Mouse (Mus musculus) kidney, embryonic 14.5 days (tissue): ENCODE measurements around the gene Pfkfb3. TPM values are rescaled to one million over a fixed set of nuclear protein-coding genes. Genes with fewer than 3 reads are reported as not detected.

Experiments
- ATAC-seq: fragments of 200-750 bp; cut with Nextera tagmentation; 2 replicates; pipeline ENCODE4 v1.8.0; 2017; ENCODE audit warnings: moderate number of reproducible peaks, mild to moderate bottlenecking, moderate TSS enrichment, moderate library complexity; ENCODE audit not compliant: low FRiP score, low TSS enrichment
- H3K27ac ChIP-seq: fragments of 300-500 bp; sonication (generic); 2 replicates; pipeline ENCODE4 v1.5.1; 2014; ENCODE audit warnings: low read depth, mild to moderate bottlenecking, low read length, moderate library complexity, mixed read lengths
- H3K27me3 ChIP-seq: fragments of 300-500 bp; sonication (generic); 2 replicates; pipeline ENCODE4 v1.6.1; 2014; ENCODE audit warnings: mild to moderate bottlenecking, low read length; ENCODE audit not compliant: control insufficient read depth, insufficient read depth
- H3K36me3 ChIP-seq: fragments of 300-500 bp; sonication (generic); 2 replicates; pipeline ENCODE4 v1.6.1; 2014; ENCODE audit warnings: low read length, mixed read lengths; ENCODE audit not compliant: control insufficient read depth, insufficient read depth
- H3K4me1 ChIP-seq: fragments of 300-500 bp; sonication (generic); 2 replicates; pipeline ENCODE4 v1.6.1; 2014; ENCODE audit warnings: low read length, mixed read lengths; ENCODE audit not compliant: control insufficient read depth, insufficient read depth
- H3K4me2 ChIP-seq: fragments of 300-500 bp; sonication (generic); replicated peaks from 2 replicates; pipeline ENCODE4 v1.6.1; 2014; ENCODE audit warnings: low read depth, mild to moderate bottlenecking, low read length
- H3K4me3 ChIP-seq: fragments of 300-500 bp; sonication (generic); 2 replicates; pipeline ENCODE4 v1.5.1; 2014; ENCODE audit warnings: mild to moderate bottlenecking, low read length
- H3K9ac ChIP-seq: fragments of 300-500 bp; sonication (generic); 2 replicates; pipeline ENCODE4 v1.6.1; 2014; ENCODE audit warnings: low read depth, mild to moderate bottlenecking, low read length, moderate library complexity
- H3K9me3 ChIP-seq: fragments of 300-500 bp; sonication (generic); 2 replicates; pipeline ENCODE4 v1.6.1; 2016; ENCODE audit warnings: low read length; ENCODE audit not compliant: control insufficient read depth
- WGBS: fragments of 180-500 bp; shearing (Covaris S2); extraction: QIAGEN DNeasy Blood & Tissue Kit; methylation state at CpG from one replicate; pipeline ENCODE4 v1.1.7; 2014; 5-methylcytosine and 5-hydroxymethylcytosine counted together
- polyA plus RNA-seq: library from polyadenylated mRNA; unstranded; fragments of >200 nt; fragmentation: Nextera tagmentation; extraction: Ambion mirVana; gene quantifications from 2 replicates; pipeline ENCODE4 v1.2.1, GENCODE M21; 2014

The Pfkfb3 gene
- polyA plus RNA-seq = 10.5 and 11.2 TPM in 2 replicates

GRCm38 (mm10) chr2:11553471-11554400 lies at the start of gene Pfkfb3:
Gene Pfkfb3 (minus strand): TSS chr2:11554077.
- Histone ChIP-seq H3K4me3 (peak within 1 kb of the TSS; percentile 46), H3K4me1 (peaks cover 13% of the 10 kb centered on the region; the same call in 1 of the 2 replicates), H3K36me3 (no peaks in the 10 kb centered on the region), H3K9ac (peak within 1 kb of the TSS; percentile 42), H3K9me3 (no peaks in the 10 kb centered on the region), H3K27me3 (0 out of 2 replicates have a peak, but pooled peaks cover 6% of the 10 kb centered on the region), H3K27ac (no peak within 1 kb of the TSS), H3K4me2 (peak within 1 kb of the TSS; percentile 94)
- peak; percentile 81 for ATAC-seq
- WGBS = 2% methylated on average over 67 of the region's 67 CpGs

GRCm38 (mm10) chr2:11602506-11603489 lies 48.9 kb upstream of the Pfkfb3 start:
- Histone ChIP-seq H3K9me3 (no peaks in the 10 kb centered on the region), H3K4me2 (peak overlapping the region; percentile 83), H3K4me1 (peaks cover 8% of the 10 kb centered on the region; the same call in 1 of the 2 replicates), H3K27ac (peak overlapping the region; percentile 76), H3K36me3 (peaks cover 26% of the 10 kb centered on the region; the same call in 1 of the 2 replicates), H3K27me3 (no peaks in the 10 kb centered on the region), H3K9ac (peak overlapping the region; percentile 96), H3K4me3 (peak overlapping the region; percentile 96)
- peak; percentile 99 for ATAC-seq
- under 1% methylated on average over 57 of the region's 78 CpGs for WGBS

- no peak for ATAC-seq
- 77% methylated on average over 6 of the region's 6 CpGs for WGBS
- Histone ChIP-seq H3K4me2 (peak overlapping the region; percentile 83), H3K9ac (peak overlapping the region; percentile 96; the same call in 1 of the 2 replicates), H3K27me3 (no peaks in the 10 kb centered on the region), H3K36me3 (peaks cover 35% of the 10 kb centered on the region), H3K4me1 (peaks cover 8% of the 10 kb centered on the region; the same call in 1 of the 2 replicates), H3K27ac (no peak overlapping the region), H3K9me3 (no peaks in the 10 kb centered on the region), H3K4me3 (peak overlapping the region; percentile 96)
These were observed 47.9 kb upstream of the Pfkfb3 start for GRCm38 (mm10) chr2:11601795-11602194.

DNA sequence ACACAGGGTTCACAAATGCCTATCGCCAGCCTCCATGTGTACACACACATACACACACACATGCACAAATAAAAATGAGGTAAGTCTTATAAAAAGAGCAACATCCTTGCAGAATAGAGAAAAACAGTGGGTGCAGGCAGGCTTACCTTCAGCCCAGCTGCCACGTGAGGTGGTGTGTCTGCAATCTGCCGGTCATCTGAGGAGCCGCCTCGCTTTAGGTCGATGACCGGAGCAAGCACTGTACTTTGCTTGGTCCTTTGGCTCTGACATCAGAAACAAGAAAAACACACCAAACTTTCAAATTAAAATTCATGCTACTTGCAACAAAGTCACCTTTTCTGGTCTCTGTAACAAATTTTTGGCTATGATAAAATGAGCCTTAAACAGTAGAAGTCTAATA lies 44.0 kb upstream of the Pfkfb3 start:
- no peak for ATAC-seq
- Histone ChIP-seq H3K4me3 (no peak overlapping the region), H3K9me3 (no peaks in the 10 kb centered on the region), H3K36me3 (peaks cover 64% of the 10 kb centered on the region), H3K27ac (no peak overlapping the region), H3K4me2 (no peak overlapping the region), H3K27me3 (no peaks in the 10 kb centered on the region), H3K4me1 (peaks cover 8% of the 10 kb centered on the region; the same call in 1 of the 2 replicates), H3K9ac (no peak overlapping the region)
- 96% methylated on average over 7 of the region's 7 CpGs for WGBS

DNA sequence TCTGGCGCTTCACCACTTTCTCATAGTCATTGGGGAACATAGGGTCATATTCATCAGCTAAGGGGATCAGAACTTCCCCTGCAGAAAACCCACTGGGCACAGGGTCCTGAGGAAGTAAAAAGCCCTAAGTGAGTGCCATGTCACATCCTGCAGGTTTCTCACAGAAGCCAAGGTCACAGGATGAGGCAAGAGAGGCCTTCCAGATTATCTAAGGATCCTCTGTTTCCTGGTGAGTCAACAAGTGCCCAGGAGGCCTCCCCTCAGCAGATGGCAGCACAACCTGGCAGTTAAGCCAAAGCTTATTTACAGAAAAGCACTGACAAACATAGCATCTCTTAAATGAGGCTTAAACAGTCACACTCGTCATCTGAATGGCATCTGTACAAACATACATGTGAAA lies 42.8 kb upstream of the Pfkfb3 start:
- no peak overlapping the region for H3K4me3 ChIP-seq
- no peak overlapping the region for H3K4me2 ChIP-seq
- H3K4me1 ChIP-seq = peaks cover 2% of the 10 kb centered on the region; the same call in 1 of the 2 replicates
- no peak for ATAC-seq
- H3K9me3 ChIP-seq = no peaks in the 10 kb centered on the region
- H3K27me3 ChIP-seq = no peaks in the 10 kb centered on the region
- peaks cover 76% of the 10 kb centered on the region for H3K36me3 ChIP-seq
- H3K27ac ChIP-seq = no peak overlapping the region
- no peak overlapping the region for H3K9ac ChIP-seq
- WGBS = 84% methylated on average over 2 of the region's 2 CpGs

GRCm38 (mm10) chr2:11587996-11588395 lies 34.1 kb upstream of the Pfkfb3 start:
- no peaks in the 10 kb centered on the region for H3K27me3 ChIP-seq
- ATAC-seq = no peak
- no peak overlapping the region for H3K27ac ChIP-seq
- H3K9ac ChIP-seq = no peak overlapping the region
- H3K4me3 ChIP-seq = no peak overlapping the region
- H3K36me3 ChIP-seq = peaks cover 91% of the 10 kb centered on the region
- WGBS = 82% methylated on average over 4 of the region's 4 CpGs
- no peak overlapping the region for H3K4me2 ChIP-seq
- no peaks in the 10 kb centered on the region for H3K4me1 ChIP-seq
- no peaks in the 10 kb centered on the region for H3K9me3 ChIP-seq

GRCm38 (mm10) chr2:11579399-11579798 lies 25.5 kb upstream of the Pfkfb3 start:
- no peak overlapping the region for H3K27ac ChIP-seq
- 0 out of 2 replicates have a peak, but pooled peaks cover 2% of the 10 kb centered on the region for H3K9me3 ChIP-seq
- H3K36me3 ChIP-seq = peaks cover 11% of the 10 kb centered on the region; the same call in 1 of the 2 replicates
- no peak overlapping the region for H3K4me2 ChIP-seq
- no peak overlapping the region for H3K4me3 ChIP-seq
- H3K27me3 ChIP-seq = no peaks in the 10 kb centered on the region
- WGBS = 95% methylated on average over 4 of the region's 4 CpGs
- ATAC-seq = no peak
- no peaks in the 10 kb centered on the region for H3K4me1 ChIP-seq
- no peak overlapping the region for H3K9ac ChIP-seq

- 0 out of 2 replicates have a peak, but pooled peaks cover 3% of the 10 kb centered on the region for H3K36me3 ChIP-seq
- no peaks in the 10 kb centered on the region for H3K27me3 ChIP-seq
- WGBS = 84% methylated on average over 6 of the region's 6 CpGs
- no peak for ATAC-seq
- no peak overlapping the region for H3K4me3 ChIP-seq
- H3K4me2 ChIP-seq = no peak overlapping the region
- H3K9ac ChIP-seq = no peak overlapping the region
- H3K4me1 ChIP-seq = no peaks in the 10 kb centered on the region
- 0 out of 2 replicates have a peak, but pooled peaks cover 2% of the 10 kb centered on the region for H3K9me3 ChIP-seq
- no peak overlapping the region for H3K27ac ChIP-seq
These were observed 24.3 kb upstream of the Pfkfb3 start for GRCm38 (mm10) chr2:11578187-11578586.
